Mouse (Mus musculus) yolk sac, embryonic 10.5 days (tissue): ENCODE measurements around the gene Kcnq1.

Experiments used
- DNase-seq: peaks from one replicate; pipeline ENCODE4 v3.0.0-alpha.2; 2017; ENCODE audit warnings: low spot score

Kcnq1 gene

GRCm38 (mm10) chr7:143136561-143136960 lies 30.4 kb downstream of the Kcnq1 start:
- DNase-seq = no peak

GRCm38 (mm10) chr7:143138789-143139188 lies 32.6 kb downstream of the Kcnq1 start:
- DNase-seq = no peak

GRCm38 (mm10) chr7:143139932-143140331 lies 33.8 kb downstream of the Kcnq1 start:
- no peak for DNase-seq

- DNase-seq = no peak
Observed at GRCm38 (mm10) chr7:143142680-143143079, 36.5 kb downstream of the Kcnq1 start.

GRCm38 (mm10) chr7:143147015-143147414 lies 40.9 kb downstream of the Kcnq1 start:
- no peak for DNase-seq

GRCm38 (mm10) chr7:143151171-143151570 lies 45.0 kb downstream of the Kcnq1 start:
- DNase-seq = no peak

GRCm38 (mm10) chr7:143152350-143152749 lies 46.2 kb downstream of the Kcnq1 start:
- peak; percentile 21 for DNase-seq

GRCm38 (mm10) chr7:143153915-143154373 lies 47.8 kb downstream of the Kcnq1 start:
- DNase-seq = peak; percentile 83

- no peak for DNase-seq
Observed at GRCm38 (mm10) chr7:143154458-143154871, 48.3 kb downstream of the Kcnq1 start.

- no peak for DNase-seq
Observed at GRCm38 (mm10) chr7:143155257-143155656, 49.1 kb downstream of the Kcnq1 start.

- DNase-seq = no peak
Observed at GRCm38 (mm10) chr7:143158690-143159425, 52.7 kb downstream of the Kcnq1 start.

GRCm38 (mm10) chr7:143159446-143159845 lies 53.3 kb downstream of the Kcnq1 start:
- DNase-seq = no peak

GRCm38 (mm10) chr7:143160057-143160456 lies 53.9 kb downstream of the Kcnq1 start:
- no peak for DNase-seq

- DNase-seq = no peak
Observed at GRCm38 (mm10) chr7:143162051-143162450, 55.9 kb downstream of the Kcnq1 start.

- DNase-seq = no peak
Observed at GRCm38 (mm10) chr7:143164074-143164473, 57.9 kb downstream of the Kcnq1 start.

- no peak for DNase-seq
Observed at GRCm38 (mm10) chr7:143165687-143166265, 59.6 kb downstream of the Kcnq1 start.

- DNase-seq = no peak
Observed at GRCm38 (mm10) chr7:143167275-143167674, 61.1 kb downstream of the Kcnq1 start.

- no peak for DNase-seq
Observed at GRCm38 (mm10) chr7:143169371-143169770, 63.2 kb downstream of the Kcnq1 start.

- DNase-seq = no peak
Observed at GRCm38 (mm10) chr7:143172914-143173547, 66.9 kb downstream of the Kcnq1 start.

GRCm38 (mm10) chr7:143174633-143175032 lies 68.5 kb downstream of the Kcnq1 start:
- no peak for DNase-seq

- peak; percentile 46 for DNase-seq
Observed at GRCm38 (mm10) chr7:143178831-143179230, 72.7 kb downstream of the Kcnq1 start.

- DNase-seq = no peak
Observed at GRCm38 (mm10) chr7:143180761-143181160, 74.6 kb downstream of the Kcnq1 start.

GRCm38 (mm10) chr7:143181311-143181710 lies 75.1 kb downstream of the Kcnq1 start:
- DNase-seq = no peak
